Mouse (Mus musculus) liver, embryonic 14.5 days (tissue): ENCODE data around the gene Fgr.

ENCODE experiments used
- CTCF ChIP-seq: IDR thresholded peaks from 2 replicates; pipeline ENCODE4 v1.5.1; 2016; ENCODE audit warnings: antibody characterized with exemption, low read depth, control low read depth
- EP300 ChIP-seq: IDR thresholded peaks from 2 replicates; pipeline ENCODE4 v1.6.1; 2016; ENCODE audit warnings: antibody characterized with exemption, low read depth

DNA sequence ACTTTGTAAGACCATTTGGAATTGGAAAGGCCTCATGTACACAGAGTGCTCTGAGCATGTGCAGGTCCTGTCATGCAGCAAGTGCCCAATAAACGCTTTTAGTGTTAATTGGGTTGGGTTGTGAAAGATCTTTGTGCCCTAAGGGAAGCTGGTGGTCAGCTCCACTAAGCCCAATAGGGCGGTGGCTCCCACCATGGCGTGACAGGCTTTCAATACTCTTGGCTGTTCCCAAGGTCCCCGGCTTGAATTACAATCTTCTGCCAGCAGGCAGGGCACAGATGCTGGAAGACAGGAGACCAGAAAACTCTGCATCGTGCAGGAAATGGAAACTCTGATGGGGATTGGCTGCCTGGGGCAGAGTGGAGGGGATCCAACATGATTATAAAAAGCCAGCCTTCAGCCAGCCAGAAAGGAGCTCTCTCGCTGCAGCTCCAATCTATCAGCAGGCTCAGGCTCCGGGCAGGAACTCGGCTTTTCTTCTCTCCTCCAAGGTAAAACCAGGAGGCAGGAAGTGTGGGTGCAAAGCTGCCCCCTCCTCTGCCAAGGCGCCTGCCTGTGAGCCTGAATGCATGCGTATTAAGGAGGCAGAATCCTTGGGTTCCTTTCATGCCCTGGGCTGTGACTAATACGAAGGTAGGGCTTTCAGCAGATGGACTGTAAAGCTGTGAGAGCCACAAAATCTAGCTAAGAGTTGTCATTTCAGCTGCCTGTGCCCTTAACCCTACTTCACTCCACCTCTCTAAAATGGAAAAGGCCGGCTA is 35.5 kb upstream of the Fgr start:
- TF ChIP-seq CTCF (no peak), EP300 (no peak)
